Mouse (Mus musculus) small intestine, adult 2 months (tissue): ENCODE data around the gene Styxl1. TPM values are rescaled to one million over a fixed set of nuclear protein-coding genes. Genes with fewer than 3 reads are reported as not detected.
A peak's percentile ranks its signal among the peaks of the same experiment; 100 is the strongest.

ENCODE experiments used
- H3K27ac ChIP-seq: fragments of 200-500 bp; 2 replicates; pipeline ENCODE4 v1.5.1; 2012; ENCODE audit warnings: low read depth, low read length, control low read depth, inconsistent platforms; ENCODE audit not compliant: insufficient read depth
- H3K27me3 ChIP-seq: fragments of 200-500 bp; 2 replicates; pipeline ENCODE4 v1.6.1; 2012; ENCODE audit warnings: mild to moderate bottlenecking, moderate library complexity, low read length, inconsistent platforms; ENCODE audit not compliant: control insufficient read depth, insufficient read depth
- H3K36me3 ChIP-seq: fragments of 200-500 bp; 2 replicates; pipeline ENCODE4 v1.6.1; 2012; ENCODE audit warnings: mild to moderate bottlenecking, low read length, control low read depth, inconsistent platforms; ENCODE audit not compliant: control insufficient read depth, insufficient read depth
- H3K4me1 ChIP-seq: fragments of 200-500 bp; 2 replicates; pipeline ENCODE4 v1.6.1; 2012; ENCODE audit warnings: low read length, inconsistent platforms, mixed read lengths; ENCODE audit not compliant: control insufficient read depth, insufficient read depth, insufficient read length
- H3K4me3 ChIP-seq: fragments of 200-500 bp; 2 replicates; pipeline ENCODE4 v1.5.1; 2012; ENCODE audit warnings: low read depth, mild to moderate bottlenecking, control low read depth, inconsistent platforms, low read length, moderate library complexity
- CTCF ChIP-seq: fragments of 200-500 bp; IDR thresholded peaks from 2 replicates; pipeline ENCODE4 v1.5.1; 2012; ENCODE audit warnings: low read depth, mild to moderate bottlenecking, control low read depth, inconsistent platforms, low read length, moderate library complexity, mixed read lengths; ENCODE audit not compliant: insufficient replicate concordance, insufficient read length; ENCODE audit errors: extremely low read depth
- POLR2A ChIP-seq: fragments of 200-500 bp; IDR thresholded peaks from 2 replicates; pipeline ENCODE4 v1.6.1; 2012; ENCODE audit warnings: low read depth, mild to moderate bottlenecking, control low read depth, inconsistent platforms, low read length, moderate library complexity
- whole genome bisulfite sequencing: fragments of 180-500 bp; shearing (Covaris S2); methylation state at CpG from one replicate; pipeline ENCODE4 v1.1.7; 2018; 5-methylcytosine and 5-hydroxymethylcytosine counted together
- polyA plus RNA-seq: library from polyadenylated mRNA; depleted of rRNA; stranded (reverse); fragments of >200 nt; gene quantifications from 2 replicates; pipeline ENCODE4 v1.2.3, GENCODE M21; 2012; rRNA removed

Styxl1 gene
- polyA plus RNA-seq, 1 experiment, result 0.19 TPM

DNA sequence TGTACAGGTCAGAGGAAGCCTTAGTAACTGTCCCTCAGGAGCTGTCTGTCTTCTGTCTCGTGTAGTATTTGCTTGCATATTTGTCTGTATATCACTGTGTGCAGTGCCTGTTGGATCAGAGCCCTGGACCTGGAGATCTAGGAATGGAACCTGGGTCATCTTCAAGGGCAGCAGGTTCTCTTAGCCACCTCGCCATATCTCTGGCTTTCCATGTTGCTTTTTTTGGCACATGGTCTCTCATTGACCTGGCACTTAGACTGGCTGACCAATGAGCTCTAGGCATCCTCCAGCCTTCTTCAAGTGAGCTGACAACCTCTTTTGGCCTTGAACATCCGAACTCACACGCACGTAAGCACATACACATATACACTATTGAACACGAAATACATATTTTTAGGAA lies 76.0 kb downstream of the Styxl1 start:
- 0 out of 2 replicates have a peak overlapping the region, but pooled peaks have one; percentile 28 for H3K27ac ChIP-seq
- 88% methylated on average over 6 of the region's 6 CpGs for WGBS

DNA sequence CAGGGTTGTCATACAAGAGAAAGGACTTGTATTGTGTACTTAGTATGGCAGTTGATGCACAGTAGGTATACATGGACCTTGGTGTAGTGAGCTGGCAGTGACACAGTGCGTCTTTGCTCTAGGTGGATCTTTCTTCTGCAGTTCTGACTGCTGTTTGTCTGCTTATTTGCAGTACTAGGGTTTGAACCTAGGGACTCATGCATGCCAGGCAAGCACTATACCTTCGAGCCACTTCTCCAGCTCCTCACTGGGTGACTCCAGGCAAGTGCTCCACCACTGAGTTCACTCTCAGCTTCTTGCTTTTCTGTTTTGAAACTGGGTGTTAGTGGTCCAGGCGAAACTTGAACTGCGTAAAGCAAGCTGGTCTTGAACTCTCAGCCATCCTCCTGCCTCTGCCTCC lies 76.6 kb downstream of the Styxl1 start:
- 0 out of 2 replicates have a peak, but pooled peaks cover 2% of the 10 kb centered on the region for H3K4me1 ChIP-seq
- peaks cover 14% of the 10 kb centered on the region for H3K36me3 ChIP-seq
- TF ChIP-seq CTCF (no peak), POLR2A (no peak)
- 96% methylated on average over 4 of the region's 4 CpGs for WGBS
- no peak overlapping the region for H3K4me3 ChIP-seq
- no peak overlapping the region for H3K27ac ChIP-seq
- H3K27me3 ChIP-seq, result no peaks in the 10 kb centered on the region

More for the DNA sequence above, 76.0 kb downstream of the Styxl1 start:
- TF ChIP-seq POLR2A (no peak), CTCF (no peak)
- Histone ChIP-seq H3K36me3 (peaks cover 17% of the 10 kb centered on the region), H3K4me1 (peaks cover 5% of the 10 kb centered on the region), H3K4me3 (no peak overlapping the region), H3K27me3 (no peaks in the 10 kb centered on the region)

DNA sequence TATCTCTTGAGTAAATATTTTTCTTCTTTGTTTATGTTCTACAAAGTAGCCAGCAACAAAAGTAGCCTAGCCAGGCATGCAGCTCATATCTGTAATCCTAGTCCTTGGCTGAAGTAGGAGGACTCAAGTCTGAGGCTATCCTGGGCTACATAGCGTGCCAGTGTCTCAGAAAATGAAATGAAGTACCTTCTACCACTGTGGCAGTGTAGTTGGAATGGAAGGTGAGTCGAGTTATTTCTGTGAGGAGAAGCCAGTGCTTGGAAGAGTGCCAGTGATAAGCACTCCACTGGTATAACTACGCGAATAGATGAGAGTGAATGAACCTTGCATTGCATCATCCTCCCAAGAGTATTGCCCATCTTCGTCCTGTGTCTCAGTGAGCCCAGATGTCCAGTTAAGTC lies 80.5 kb downstream of the Styxl1 start:
- no peak for TF ChIP-seq CTCF
- no peak for TF ChIP-seq POLR2A
- H3K36me3 ChIP-seq, result peaks cover 14% of the 10 kb centered on the region
- H3K4me1 ChIP-seq, result peaks cover 12% of the 10 kb centered on the region; the same call in 1 of the 2 replicates
- no peaks in the 10 kb centered on the region for H3K27me3 ChIP-seq
- H3K27ac ChIP-seq, result no peak overlapping the region
- WGBS, result 49% methylated on average over 5 of the region's 5 CpGs
- H3K4me3 ChIP-seq, result no peak overlapping the region

Other genes with a start within 250 kb of the Styxl1 start
- gene Hip1, start 233.3 kb downstream of the Styxl1 start, polyA plus RNA-seq, result 4.7 and 8.0 TPM in 2 replicates
- not detected in 2 replicates for gene Ccl26, start 214.8 kb downstream of the Styxl1 start, polyA plus RNA-seq
- 3.3 and 3.6 TPM in 2 replicates for gene Ccl24, start 205.3 kb downstream of the Styxl1 start, polyA plus RNA-seq
- 13.3 and 13.4 TPM in 2 replicates for gene Rhbdd2, start 145.8 kb downstream of the Styxl1 start, polyA plus RNA-seq
- gene Por, start 108.4 kb downstream of the Styxl1 start, polyA plus RNA-seq, result 121 and 192 TPM in 2 replicates
- 111 and 261 TPM in 2 replicates for gene Tmem120a, start 33.9 kb downstream of the Styxl1 start, polyA plus RNA-seq
- 1,632 and 2,398 TPM in 2 replicates for gene Mdh2, start 95 bp upstream of the Styxl1 start, polyA plus RNA-seq
- gene Srrm3, start 28.5 kb upstream of the Styxl1 start, polyA plus RNA-seq, result 0.19 and 0.42 TPM in 2 replicates
- gene Hspb1, start 109.5 kb upstream of the Styxl1 start, polyA plus RNA-seq, result 91.6 and 121 TPM in 2 replicates
- 21.2 and 27.3 TPM in 2 replicates for gene Ywhag, start 156.2 kb upstream of the Styxl1 start, polyA plus RNA-seq
- 3.6 and 3.9 TPM in 2 replicates for gene Ssc4d, start 196.1 kb upstream of the Styxl1 start, polyA plus RNA-seq
- not detected in 2 replicates for gene Zp3, start 201.7 kb upstream of the Styxl1 start, polyA plus RNA-seq
- gene Dtx2, start 216.4 kb upstream of the Styxl1 start, polyA plus RNA-seq, result 8.7 and 17.6 TPM in 2 replicates